Mouse (Mus musculus) kidney, embryonic 14.5 days (tissue): ENCODE measurements at regions not wholly inside any gene's neighbourhood (a gene's known extent, or its start where the extent isn't known, plus 50 kb on each side); places are given as distances from the start of the nearest gene placed in this dataset.

ENCODE experiments used
- ATAC-seq: fragments of 200-750 bp; cut with Nextera tagmentation; 2 replicates; pipeline ENCODE4 v1.8.0; 2017; ENCODE audit warnings: moderate number of reproducible peaks, mild to moderate bottlenecking, moderate TSS enrichment, moderate library complexity; ENCODE audit not compliant: low FRiP score, low TSS enrichment
- H3K27ac ChIP-seq: fragments of 300-500 bp; sonication (generic); 2 replicates; pipeline ENCODE4 v1.5.1; 2014; ENCODE audit warnings: low read depth, mild to moderate bottlenecking, low read length, moderate library complexity, mixed read lengths
- H3K27me3 ChIP-seq: fragments of 300-500 bp; sonication (generic); 2 replicates; pipeline ENCODE4 v1.6.1; 2014; ENCODE audit warnings: mild to moderate bottlenecking, low read length; ENCODE audit not compliant: control insufficient read depth, insufficient read depth
- H3K36me3 ChIP-seq: fragments of 300-500 bp; sonication (generic); 2 replicates; pipeline ENCODE4 v1.6.1; 2014; ENCODE audit warnings: low read length, mixed read lengths; ENCODE audit not compliant: control insufficient read depth, insufficient read depth
- H3K4me1 ChIP-seq: fragments of 300-500 bp; sonication (generic); 2 replicates; pipeline ENCODE4 v1.6.1; 2014; ENCODE audit warnings: low read length, mixed read lengths; ENCODE audit not compliant: control insufficient read depth, insufficient read depth
- H3K4me2 ChIP-seq: fragments of 300-500 bp; sonication (generic); replicated peaks from 2 replicates; pipeline ENCODE4 v1.6.1; 2014; ENCODE audit warnings: low read depth, mild to moderate bottlenecking, low read length
- H3K4me3 ChIP-seq: fragments of 300-500 bp; sonication (generic); 2 replicates; pipeline ENCODE4 v1.5.1; 2014; ENCODE audit warnings: mild to moderate bottlenecking, low read length
- H3K9ac ChIP-seq: fragments of 300-500 bp; sonication (generic); 2 replicates; pipeline ENCODE4 v1.6.1; 2014; ENCODE audit warnings: low read depth, mild to moderate bottlenecking, low read length, moderate library complexity
- H3K9me3 ChIP-seq: fragments of 300-500 bp; sonication (generic); 2 replicates; pipeline ENCODE4 v1.6.1; 2016; ENCODE audit warnings: low read length; ENCODE audit not compliant: control insufficient read depth
- WGBS: fragments of 180-500 bp; shearing (Covaris S2); extraction: QIAGEN DNeasy Blood & Tissue Kit; methylation state at CpG from one replicate; pipeline ENCODE4 v1.1.7; 2014; 5-methylcytosine and 5-hydroxymethylcytosine counted together

DNA sequence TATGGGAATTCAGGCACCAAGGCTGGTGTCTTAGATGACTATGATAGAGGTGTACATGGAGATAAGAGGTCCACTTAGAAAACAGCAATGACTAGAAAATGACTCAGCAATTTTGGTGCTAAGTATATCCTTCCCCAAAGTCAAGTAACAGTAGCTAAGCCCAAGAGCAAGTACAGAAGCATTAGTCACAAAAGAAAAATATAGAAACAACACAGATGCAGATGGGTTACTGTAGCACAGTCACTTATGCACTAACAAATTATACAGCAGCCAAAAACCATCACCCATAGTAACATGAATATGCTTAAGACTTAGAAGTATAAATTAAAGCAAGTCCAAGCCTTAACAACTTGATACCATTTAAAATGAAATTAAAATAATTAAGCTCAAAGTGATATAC, 378.5 kb upstream of the Meis2 start:
- Histone ChIP-seq H3K4me3 (no peak overlapping the region), H3K4me2 (no peak overlapping the region), H3K27me3 (no peaks in the 10 kb centered on the region), H3K4me1 (no peaks in the 10 kb centered on the region), H3K9me3 (no peaks in the 10 kb centered on the region), H3K36me3 (no peaks in the 10 kb centered on the region), H3K27ac (no peak overlapping the region), H3K9ac (no peak overlapping the region)
- ATAC-seq: no peak

DNA sequence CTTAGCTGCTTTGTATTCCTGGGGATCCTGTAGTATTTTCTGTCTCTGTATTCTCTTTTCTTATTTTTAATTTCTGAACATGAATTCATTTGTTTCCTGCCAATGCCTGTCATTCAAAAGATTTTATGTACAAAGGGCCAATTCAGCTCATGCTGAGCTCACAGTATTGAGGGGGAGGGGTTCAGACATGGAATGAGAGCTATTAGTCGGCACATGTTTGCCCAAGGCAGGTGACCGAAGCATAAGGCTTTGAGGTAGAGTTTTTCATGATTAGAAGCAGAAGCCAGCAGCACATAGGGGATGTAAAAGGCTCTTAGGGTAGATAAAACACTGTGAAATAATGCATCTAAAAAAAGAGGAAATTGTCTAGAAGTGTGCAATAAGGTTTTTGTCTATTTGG, 374.6 kb upstream of the Meis2 start:
- Histone ChIP-seq H3K36me3 (no peaks in the 10 kb centered on the region), H3K27me3 (no peaks in the 10 kb centered on the region), H3K9me3 (no peaks in the 10 kb centered on the region), H3K4me1 (no peaks in the 10 kb centered on the region), H3K4me3 (no peak overlapping the region), H3K4me2 (no peak overlapping the region), H3K9ac (no peak overlapping the region), H3K27ac (no peak overlapping the region)
- WGBS: 62% methylated on average over 2 of the region's 2 CpGs
- no peak for ATAC-seq

DNA sequence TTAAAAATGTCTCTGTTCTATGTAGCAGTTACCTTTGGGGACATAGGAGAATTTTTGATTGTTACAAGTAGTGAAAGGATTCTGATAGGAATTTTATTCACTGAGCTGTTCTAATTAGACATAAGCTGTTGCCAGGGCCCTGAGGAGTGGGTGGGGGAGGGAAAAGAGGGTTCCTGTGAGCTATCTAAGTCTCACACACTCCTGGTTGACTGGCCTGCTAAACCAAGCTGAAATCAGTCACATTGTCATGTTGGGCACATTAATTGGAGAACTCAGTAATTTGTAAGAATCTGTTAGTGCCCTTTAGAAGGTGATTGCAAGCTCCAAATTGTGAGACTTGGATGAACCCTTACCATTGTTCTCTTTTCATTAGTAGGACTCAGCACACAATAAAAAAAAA, 367.8 kb upstream of the Meis2 start:
- Histone ChIP-seq H3K27me3 (no peaks in the 10 kb centered on the region), H3K9me3 (no peaks in the 10 kb centered on the region), H3K4me2 (no peak overlapping the region), H3K9ac (no peak overlapping the region), H3K27ac (no peak overlapping the region), H3K4me1 (no peaks in the 10 kb centered on the region), H3K36me3 (no peaks in the 10 kb centered on the region), H3K4me3 (no peak overlapping the region)
- ATAC-seq: no peak

DNA sequence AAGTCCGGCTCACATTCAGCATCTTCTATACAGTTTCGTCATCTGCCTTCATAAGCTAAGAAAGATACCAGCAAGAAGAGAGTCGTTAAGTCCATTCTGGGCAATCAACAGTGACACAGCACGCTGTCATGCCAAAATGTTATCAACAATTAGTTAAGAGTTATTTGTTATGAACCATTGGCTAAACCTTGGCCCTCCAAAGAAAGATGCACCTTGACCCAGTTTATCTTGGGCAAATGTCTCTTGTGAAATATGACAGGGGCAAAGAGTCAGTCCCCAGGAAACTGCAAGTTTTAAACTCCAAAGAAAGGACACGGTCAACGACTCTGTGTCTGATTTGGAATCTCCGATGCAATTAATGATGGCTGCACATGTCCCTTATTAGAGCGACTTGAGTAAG, 358.5 kb upstream of the Meis2 start:
- H3K9ac ChIP-seq: no peak overlapping the region
- no peaks in the 10 kb centered on the region for H3K4me1 ChIP-seq
- WGBS: 89% methylated on average over 8 of the region's 8 CpGs
- no peak overlapping the region for H3K27ac ChIP-seq
- no peaks in the 10 kb centered on the region for H3K36me3 ChIP-seq
- H3K27me3 ChIP-seq: no peaks in the 10 kb centered on the region
- no peak for ATAC-seq
- no peaks in the 10 kb centered on the region for H3K9me3 ChIP-seq
- no peak overlapping the region for H3K4me3 ChIP-seq
- H3K4me2 ChIP-seq: no peak overlapping the region

DNA sequence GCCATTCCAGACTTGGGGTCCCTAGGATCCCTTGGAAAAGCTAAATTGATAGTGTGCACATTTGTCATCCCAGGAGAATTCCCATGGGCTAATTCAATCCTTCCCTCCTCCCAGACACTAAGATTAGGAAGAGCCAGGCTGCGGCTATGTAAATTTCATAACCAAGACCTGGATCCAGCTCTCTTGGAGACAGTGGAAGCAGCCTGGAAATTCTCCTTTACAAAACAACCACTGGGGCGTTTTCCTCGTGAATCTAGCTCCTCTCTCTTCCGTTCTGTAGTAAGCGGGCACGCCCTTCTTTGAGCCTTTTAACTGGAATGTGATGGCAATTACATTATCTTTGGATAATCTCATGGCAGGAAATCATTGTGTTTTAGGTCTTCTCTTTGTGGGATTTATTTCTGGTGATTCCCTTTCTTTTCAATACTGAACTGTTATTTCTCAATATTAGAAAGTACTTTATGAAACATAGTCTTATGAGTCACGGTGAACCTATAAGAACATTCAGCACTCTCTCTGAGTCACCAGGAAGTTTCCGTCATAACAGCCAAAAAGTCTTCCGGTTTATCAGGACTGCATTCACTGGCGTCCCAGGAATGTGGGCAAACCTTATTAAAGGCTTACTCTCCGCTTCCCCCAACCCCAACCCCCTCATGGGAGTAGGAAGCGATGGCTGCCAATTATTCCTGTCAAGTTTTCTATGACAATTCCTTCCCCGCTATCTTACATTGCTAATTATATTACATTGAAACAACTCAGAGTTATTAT, 352.0 kb upstream of the Meis2 start:
- H3K4me1 ChIP-seq: no peaks in the 10 kb centered on the region
- no peak overlapping the region for H3K4me2 ChIP-seq
- H3K36me3 ChIP-seq: no peaks in the 10 kb centered on the region
- 82% methylated on average over 13 of the region's 13 CpGs for WGBS
- ATAC-seq: no peak
- H3K9me3 ChIP-seq: no peaks in the 10 kb centered on the region
- no peak overlapping the region for H3K4me3 ChIP-seq
- H3K9ac ChIP-seq: no peak overlapping the region
- H3K27me3 ChIP-seq: no peaks in the 10 kb centered on the region
- H3K27ac ChIP-seq: no peak overlapping the region

DNA sequence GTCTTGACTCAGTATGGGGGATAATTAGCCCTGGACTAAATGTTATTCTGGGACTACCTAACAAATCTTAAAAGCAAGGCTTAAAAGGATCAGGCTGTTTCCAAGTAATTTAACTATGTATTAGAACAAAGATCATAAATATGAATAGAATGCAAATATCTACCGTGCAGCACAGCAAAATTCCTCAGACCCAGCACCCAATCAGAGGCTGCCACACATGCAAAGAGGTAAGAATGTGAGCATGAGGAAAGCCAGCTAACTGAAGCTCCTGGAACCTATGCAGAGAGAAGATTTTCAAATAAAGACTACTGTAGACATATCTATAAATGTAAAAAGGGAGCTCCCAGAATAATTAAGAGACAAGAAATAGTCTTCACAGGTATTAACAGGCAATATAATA, 350.1 kb upstream of the Meis2 start:
- no peak overlapping the region for H3K9ac ChIP-seq
- H3K9me3 ChIP-seq: no peaks in the 10 kb centered on the region
- H3K4me1 ChIP-seq: no peaks in the 10 kb centered on the region
- 81% methylated on average over 1 of the region's 1 CpGs for WGBS
- H3K4me2 ChIP-seq: no peak overlapping the region
- H3K27ac ChIP-seq: no peak overlapping the region
- no peak overlapping the region for H3K4me3 ChIP-seq
- ATAC-seq: no peak
- no peaks in the 10 kb centered on the region for H3K27me3 ChIP-seq
- no peaks in the 10 kb centered on the region for H3K36me3 ChIP-seq

DNA sequence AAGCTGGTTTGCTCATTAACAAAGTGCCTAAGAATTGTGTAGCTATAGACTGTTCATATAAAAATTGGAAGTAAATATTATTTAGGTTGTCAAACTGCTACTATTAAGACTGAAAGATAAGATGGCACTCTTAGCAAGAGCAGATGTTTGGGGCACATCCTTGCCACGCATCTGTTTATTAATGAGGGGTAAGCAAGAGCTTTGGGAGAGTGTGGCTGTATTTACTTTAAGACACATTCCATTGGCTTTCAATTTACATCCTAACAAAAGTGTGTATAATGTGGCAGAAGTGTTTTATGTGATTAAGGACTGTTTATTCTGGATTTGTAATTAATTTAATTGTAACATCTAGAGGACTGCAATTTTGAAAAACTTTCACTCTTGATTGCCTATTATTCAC, 336.5 kb upstream of the Meis2 start:
- no peak overlapping the region for H3K27ac ChIP-seq
- H3K4me1 ChIP-seq: no peaks in the 10 kb centered on the region
- 80% methylated on average over 1 of the region's 1 CpGs for WGBS
- H3K27me3 ChIP-seq: no peaks in the 10 kb centered on the region
- no peak for ATAC-seq
- H3K9me3 ChIP-seq: no peaks in the 10 kb centered on the region
- H3K4me2 ChIP-seq: no peak overlapping the region
- no peak overlapping the region for H3K4me3 ChIP-seq
- no peak overlapping the region for H3K9ac ChIP-seq
- H3K36me3 ChIP-seq: no peaks in the 10 kb centered on the region

DNA sequence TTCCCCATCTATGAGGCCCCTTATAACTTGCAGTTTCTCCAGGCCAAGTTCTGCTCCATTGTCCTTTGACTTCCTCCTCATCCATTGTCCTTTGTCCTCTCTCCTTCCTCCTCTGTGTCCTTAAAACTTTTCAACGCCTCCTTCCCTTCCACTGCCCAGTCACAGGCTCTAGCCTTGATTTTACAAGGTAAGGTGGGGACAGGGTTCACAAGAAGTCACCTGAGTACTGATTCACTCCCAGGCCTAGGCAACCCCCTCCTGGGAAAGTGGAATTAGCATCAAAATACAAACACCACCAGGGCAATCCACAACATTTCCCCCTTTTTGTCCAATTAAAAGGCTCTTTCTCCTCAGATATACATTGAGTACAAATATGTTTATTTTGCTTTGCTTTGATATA, 334.3 kb upstream of the Meis2 start:
- Histone ChIP-seq H3K4me2 (no peak overlapping the region), H3K9ac (no peak overlapping the region), H3K27ac (no peak overlapping the region), H3K27me3 (no peaks in the 10 kb centered on the region), H3K9me3 (no peaks in the 10 kb centered on the region), H3K36me3 (no peaks in the 10 kb centered on the region), H3K4me3 (no peak overlapping the region), H3K4me1 (no peaks in the 10 kb centered on the region)
- ATAC-seq: no peak
- WGBS: 63% methylated on average over 1 of the region's 1 CpGs

DNA sequence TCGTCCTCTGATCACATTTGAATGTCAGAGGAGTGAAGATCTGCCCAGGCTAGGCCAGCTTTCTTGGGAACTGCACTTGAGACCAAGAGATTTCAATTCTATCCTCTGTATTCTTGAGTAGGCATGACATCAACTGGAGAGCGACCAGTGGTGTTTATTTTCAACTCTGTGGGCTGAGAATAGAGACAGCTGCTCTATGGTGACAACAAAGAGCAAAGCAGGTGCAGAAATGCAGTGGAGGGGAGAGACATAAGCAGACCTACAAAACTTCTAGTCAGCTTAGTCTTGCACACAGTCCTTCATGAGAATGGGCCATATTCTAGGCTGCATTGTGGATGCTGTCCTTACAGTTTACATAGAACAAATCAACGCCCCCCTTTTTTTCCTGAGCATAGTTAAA, 303.2 kb upstream of the Meis2 start:
- no peaks in the 10 kb centered on the region for H3K27me3 ChIP-seq
- H3K9me3 ChIP-seq: no peaks in the 10 kb centered on the region
- no peak overlapping the region for H3K9ac ChIP-seq
- H3K4me1 ChIP-seq: no peaks in the 10 kb centered on the region
- H3K36me3 ChIP-seq: no peaks in the 10 kb centered on the region
- H3K4me3 ChIP-seq: no peak overlapping the region
- no peak for ATAC-seq
- no peak overlapping the region for H3K4me2 ChIP-seq
- 85% methylated on average over 3 of the region's 3 CpGs for WGBS
- H3K27ac ChIP-seq: no peak overlapping the region
